Mouse (Mus musculus) hindbrain, embryonic 10.5 days (tissue): Measurements from ENCODE around the gene Trak1. TPM values are rescaled to one million over a fixed set of nuclear protein-coding genes. Genes with fewer than 3 reads are reported as not detected.
A peak's percentile ranks its signal among the peaks of the same experiment; 100 is the strongest.
"Not testable (repeated sequence)": the region's sequence is repeated elsewhere in the genome, so short reads cannot be mapped to it uniquely, and the experiment has no call there.

ENCODE experiments used
- DNase-seq: peaks from one replicate; pipeline ENCODE4 v3.0.0-alpha.2; 2017; ENCODE audit warnings: low spot score
- H3K27ac ChIP-seq: fragments of 300-500 bp; sonication (generic); 2 replicates; pipeline ENCODE4 v1.5.1; 2016; ENCODE audit warnings: mild to moderate bottlenecking, moderate library complexity
- H3K27me3 ChIP-seq: fragments of 300-500 bp; sonication (generic); 2 replicates; pipeline ENCODE4 v1.6.1; 2016; ENCODE audit warnings: mild to moderate bottlenecking; ENCODE audit not compliant: poor library complexity, insufficient read depth, severe bottlenecking
- H3K36me3 ChIP-seq: fragments of 300-500 bp; sonication (generic); 2 replicates; pipeline ENCODE4 v1.6.1; 2016; ENCODE audit warnings: mild to moderate bottlenecking, moderate library complexity
- H3K4me1 ChIP-seq: fragments of 300-500 bp; sonication (generic); replicated peaks from 2 replicates; pipeline ENCODE4 v1.6.1; 2016; ENCODE audit warnings: mild to moderate bottlenecking
- H3K4me3 ChIP-seq: fragments of 300-500 bp; sonication (generic); 2 replicates; pipeline ENCODE4 v1.5.1; 2016; ENCODE audit warnings: mild to moderate bottlenecking, moderate library complexity
- H3K9me3 ChIP-seq: fragments of 300-500 bp; sonication (generic); 2 replicates; pipeline ENCODE4 v1.6.1; 2016; ENCODE audit warnings: mild to moderate bottlenecking, moderate library complexity
- WGBS: fragments of 180-500 bp; shearing (Covaris S2); methylation state at CpG from one replicate; pipeline ENCODE4 v1.1.7; 2016; 5-methylcytosine and 5-hydroxymethylcytosine counted together
- polyA plus RNA-seq: library from polyadenylated mRNA; unstranded; fragments of >200 nt; fragmentation: Nextera tagmentation; extraction: Ambion mirVana; gene quantifications from 2 replicates; pipeline ENCODE4 v1.2.1, GENCODE M21; 2016

Gene Trak1
- polyA plus RNA-seq, 1 experiment from 2014 or later, result 33.1 TPM

DNA sequence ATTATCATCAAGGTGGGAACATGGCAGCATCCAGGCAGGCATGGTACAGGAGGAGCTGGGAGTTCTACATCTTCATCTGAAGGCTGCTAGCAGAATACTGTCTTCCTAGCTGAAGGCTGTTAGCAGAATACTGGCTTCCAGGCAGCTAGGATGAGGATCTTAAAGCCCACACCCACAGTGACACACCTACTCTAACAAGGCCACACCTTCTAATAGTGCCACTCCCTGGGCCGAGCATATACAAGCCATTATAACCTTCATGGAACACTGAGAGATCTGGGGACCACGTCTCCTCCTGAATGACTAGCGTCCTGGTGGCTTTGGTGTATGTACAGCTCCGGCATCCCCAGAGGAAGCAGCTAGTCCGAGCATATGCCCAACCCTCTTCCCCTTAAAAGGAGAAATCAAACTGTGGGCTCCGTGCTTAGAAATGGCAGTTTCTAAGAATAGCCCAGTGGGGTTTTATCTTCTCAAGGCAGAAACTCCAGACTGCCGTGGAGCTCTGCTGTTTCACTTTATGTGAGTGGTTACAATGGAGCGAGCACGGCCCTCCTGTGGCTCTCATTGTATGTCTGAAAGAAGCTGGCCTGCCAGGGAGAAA, 155.1 kb downstream of the Trak1 start:
- not testable (repeated sequence) for DNase-seq, H3K27ac ChIP-seq, H3K4me3 ChIP-seq, H3K9me3 ChIP-seq, H3K27me3 ChIP-seq, H3K4me1 ChIP-seq
- H3K36me3 ChIP-seq, result peaks cover 99% of the 10 kb centered on the region
- 56% methylated on average over 9 of the region's 9 CpGs for WGBS

DNA sequence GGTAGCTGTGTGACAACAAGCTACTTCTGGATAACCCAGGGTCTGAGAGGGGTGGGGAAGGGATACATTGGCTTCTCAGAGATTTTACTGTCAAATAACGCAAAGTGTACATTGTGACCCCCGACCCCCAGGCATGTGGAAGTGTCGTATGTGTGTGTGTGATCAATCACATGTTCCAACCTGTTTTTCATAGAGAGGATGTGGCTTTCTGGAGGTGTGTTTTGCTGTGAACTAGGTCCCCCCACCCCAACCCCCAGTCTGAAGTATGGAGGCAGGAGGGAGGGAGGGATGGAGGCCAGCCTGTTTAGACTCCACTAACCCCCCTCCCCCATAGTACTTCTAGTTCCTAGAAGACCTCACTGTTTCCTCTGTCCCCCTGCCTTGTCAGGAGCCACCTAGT, 157.6 kb downstream of the Trak1 start:
- Histone ChIP-seq H3K27ac (no peak overlapping the region), H3K36me3 (peaks cover 92% of the 10 kb centered on the region)

GRCm38 (mm10) chr9:121456739-121457515, 159.6 kb downstream of the Trak1 start:
- Histone ChIP-seq H3K27me3 (no peaks in the 10 kb centered on the region), H3K9me3 (no peaks in the 10 kb centered on the region), H3K27ac (no peak overlapping the region), H3K4me1 (peaks cover 6% of the 10 kb centered on the region), H3K4me3 (no peak overlapping the region), H3K36me3 (peaks cover 92% of the 10 kb centered on the region)
- no peak for DNase-seq
- WGBS, result 87% methylated on average over 13 of the region's 13 CpGs

More for the DNA sequence above, 157.6 kb downstream of the Trak1 start:
- WGBS, result 87% methylated on average over 3 of the region's 3 CpGs
- Histone ChIP-seq H3K9me3 (no peaks in the 10 kb centered on the region), H3K4me1 (no peaks in the 10 kb centered on the region; the same call in 1 of the 2 replicates), H3K27me3 (no peaks in the 10 kb centered on the region), H3K4me3 (no peak overlapping the region)
- no peak for DNase-seq

- peak; percentile 52 for DNase-seq
- Histone ChIP-seq H3K9me3 (no peaks in the 10 kb centered on the region), H3K27ac (no peak overlapping the region), H3K4me3 (no peak overlapping the region), H3K27me3 (no peaks in the 10 kb centered on the region), H3K36me3 (peaks cover 90% of the 10 kb centered on the region), H3K4me1 (peaks cover 6% of the 10 kb centered on the region)
- 28% methylated on average over 8 of the region's 8 CpGs for WGBS
Measured at GRCm38 (mm10) chr9:121458466-121458865, 161.2 kb downstream of the Trak1 start.

- peaks cover 6% of the 10 kb centered on the region for H3K4me1 ChIP-seq
- DNase-seq, result no peak
- H3K36me3 ChIP-seq, result peaks cover 86% of the 10 kb centered on the region
- no peaks in the 10 kb centered on the region for H3K27me3 ChIP-seq
- WGBS, result 85% methylated on average over 2 of the region's 2 CpGs
- no peak overlapping the region for H3K4me3 ChIP-seq
- H3K9me3 ChIP-seq, result no peaks in the 10 kb centered on the region
- no peak overlapping the region for H3K27ac ChIP-seq
Measured at GRCm38 (mm10) chr9:121459950-121460349, 162.6 kb downstream of the Trak1 start.

DNA sequence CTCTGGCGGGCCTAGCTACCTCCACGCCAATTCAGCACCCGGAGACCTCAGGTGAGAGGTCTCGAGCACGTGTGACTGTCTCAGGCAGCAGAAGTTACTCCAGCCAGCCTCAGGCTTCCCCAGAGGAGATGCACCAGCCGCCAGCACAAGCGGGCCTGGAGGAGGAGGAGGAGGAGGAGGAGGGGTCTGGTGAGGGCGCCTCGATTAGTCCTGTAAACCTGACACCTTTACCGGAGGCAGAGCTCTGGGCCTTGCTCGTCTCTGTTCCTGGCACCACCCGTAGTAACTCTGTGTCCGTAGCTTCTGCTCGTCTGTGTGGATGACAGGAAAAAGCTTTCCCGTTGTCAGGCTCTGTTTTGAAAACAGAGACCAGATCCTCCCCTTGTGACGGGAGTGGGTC, 163.2 kb downstream of the Trak1 start:
- Histone ChIP-seq H3K9me3 (no peaks in the 10 kb centered on the region), H3K27me3 (no peaks in the 10 kb centered on the region), H3K4me1 (peaks cover 6% of the 10 kb centered on the region), H3K4me3 (no peak overlapping the region), H3K36me3 (peaks cover 81% of the 10 kb centered on the region), H3K27ac (no peak overlapping the region)
- no peak for DNase-seq
- 76% methylated on average over 16 of the region's 16 CpGs for WGBS

GRCm38 (mm10) chr9:121467460-121467859, 170.2 kb downstream of the Trak1 start:
- no peak for DNase-seq
- peaks cover 82% of the 10 kb centered on the region for H3K36me3 ChIP-seq
- WGBS, result 84% methylated on average over 11 of the region's 11 CpGs
- no peaks in the 10 kb centered on the region for H3K9me3 ChIP-seq
- H3K27me3 ChIP-seq, result no peaks in the 10 kb centered on the region
- H3K4me1 ChIP-seq, result peaks cover 25% of the 10 kb centered on the region
- 0 out of 2 replicates have a peak overlapping the region, but pooled peaks have one; percentile 46 for H3K27ac ChIP-seq
- no peak overlapping the region for H3K4me3 ChIP-seq

DNA sequence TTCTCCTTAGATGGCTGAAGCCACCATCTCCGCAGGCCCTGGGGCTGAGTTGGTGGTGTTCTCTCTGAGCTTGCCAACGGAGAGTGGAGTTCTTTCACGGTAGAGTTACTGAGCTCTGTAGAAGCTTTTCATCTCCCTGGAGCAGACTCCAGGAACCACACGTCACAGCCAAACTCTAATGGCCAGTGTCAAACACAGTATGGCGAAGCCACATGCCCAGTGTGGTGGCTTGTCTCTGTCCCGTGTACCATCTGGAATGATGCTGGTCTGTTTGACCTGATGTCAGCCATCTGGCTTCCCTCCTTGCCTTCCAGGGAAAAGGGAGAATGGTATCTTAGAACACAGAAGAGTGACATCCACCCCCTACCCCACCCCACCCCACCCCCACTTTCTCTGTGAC, 172.4 kb downstream of the Trak1 start:
- no peak overlapping the region for H3K27ac ChIP-seq
- peaks cover 84% of the 10 kb centered on the region for H3K36me3 ChIP-seq
- peak; percentile 27 for DNase-seq
- no peaks in the 10 kb centered on the region for H3K27me3 ChIP-seq
- no peaks in the 10 kb centered on the region for H3K9me3 ChIP-seq
- H3K4me1 ChIP-seq, result peaks cover 25% of the 10 kb centered on the region
- WGBS, result 80% methylated on average over 6 of the region's 6 CpGs
- no peak overlapping the region for H3K4me3 ChIP-seq

DNA sequence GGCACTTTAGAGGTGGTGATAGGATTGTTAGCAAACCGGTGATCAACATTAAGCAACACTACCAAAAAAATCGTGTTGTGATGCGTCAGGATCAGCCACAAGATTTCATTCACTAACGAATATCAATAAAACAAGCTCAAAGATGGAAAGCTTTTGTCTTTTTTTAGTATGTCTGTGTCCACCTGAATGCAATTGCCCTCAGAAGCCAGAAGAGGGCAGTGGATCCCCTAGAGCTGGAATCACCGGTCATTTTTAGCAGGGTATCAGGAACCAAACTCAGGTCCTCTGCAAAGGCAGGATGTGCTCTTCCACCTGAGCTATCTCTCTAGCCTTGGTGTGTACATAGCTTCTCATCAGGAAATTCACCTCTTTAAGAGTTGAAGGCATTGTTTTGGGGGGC, 177.5 kb downstream of the Trak1 start:
- 84% methylated on average over 5 of the region's 5 CpGs for WGBS

GRCm38 (mm10) chr9:121475488-121476452, 178.5 kb downstream of the Trak1 start:
- H3K9me3 ChIP-seq, result no peaks in the 10 kb centered on the region
- H3K36me3 ChIP-seq, result peaks cover 44% of the 10 kb centered on the region
- no peaks in the 10 kb centered on the region for H3K27me3 ChIP-seq
- H3K27ac ChIP-seq, result no peak overlapping the region
- H3K4me1 ChIP-seq, result peaks cover 15% of the 10 kb centered on the region
- no peak for DNase-seq
- WGBS, result 81% methylated on average over 16 of the region's 16 CpGs
- H3K4me3 ChIP-seq, result no peak overlapping the region

More for the DNA sequence above, 177.5 kb downstream of the Trak1 start:
- H3K36me3 ChIP-seq, result peaks cover 53% of the 10 kb centered on the region
- H3K4me3 ChIP-seq, result no peak overlapping the region
- H3K4me1 ChIP-seq, result peaks cover 25% of the 10 kb centered on the region
- H3K9me3 ChIP-seq, result no peaks in the 10 kb centered on the region
- no peak for DNase-seq
- H3K27ac ChIP-seq, result no peak overlapping the region
- no peaks in the 10 kb centered on the region for H3K27me3 ChIP-seq

GRCm38 (mm10) chr9:121477305-121477911, 180.1 kb downstream of the Trak1 start:
- 18% methylated on average over 15 of the region's 15 CpGs for WGBS
- peak overlapping the region; percentile 59 for H3K27ac ChIP-seq

DNA sequence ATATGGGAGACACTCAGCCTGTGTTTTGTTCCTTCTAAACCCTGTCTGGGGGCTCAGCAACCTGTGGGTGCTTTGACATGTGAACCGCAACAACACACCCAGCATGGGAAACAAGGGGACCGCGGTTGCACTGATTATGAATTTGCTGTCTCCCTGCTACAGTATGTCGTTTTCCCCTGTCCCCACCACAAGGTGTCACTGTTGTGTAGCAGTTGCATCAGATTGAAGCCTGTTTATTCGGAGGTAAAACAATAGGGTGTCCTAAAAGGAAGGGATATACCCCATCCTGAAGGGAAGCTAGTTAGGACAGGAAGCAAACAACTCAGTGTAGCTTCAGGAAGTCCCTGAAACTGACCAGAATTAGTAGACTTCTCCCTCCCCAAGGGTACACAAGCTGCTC, 182.2 kb downstream of the Trak1 start:
- no peaks in the 10 kb centered on the region for H3K27me3 ChIP-seq
- peaks cover 6% of the 10 kb centered on the region for H3K4me1 ChIP-seq
- H3K27ac ChIP-seq, result 0 out of 2 replicates have a peak overlapping the region, but pooled peaks have one; percentile 6
- peaks cover 7% of the 10 kb centered on the region; the same call in 1 of the 2 replicates for H3K36me3 ChIP-seq
- no peaks in the 10 kb centered on the region for H3K9me3 ChIP-seq
- DNase-seq, result peak; percentile 69
- H3K4me3 ChIP-seq, result no peak overlapping the region
- WGBS, result 38% methylated on average over 5 of the region's 5 CpGs

More at GRCm38 (mm10) chr9:121477305-121477911, 180.1 kb downstream of the Trak1 start:
- Histone ChIP-seq H3K36me3 (peaks cover 27% of the 10 kb centered on the region), H3K9me3 (no peaks in the 10 kb centered on the region), H3K4me3 (no peak overlapping the region), H3K4me1 (peaks cover 6% of the 10 kb centered on the region), H3K27me3 (no peaks in the 10 kb centered on the region)
- peak; percentile 77 for DNase-seq
